Mouse (Mus musculus) embryo, embryonic 11.5 days (tissue): ENCODE measurements around the gene Hnrnpul1.
A peak's percentile ranks its signal among the peaks of the same experiment; 100 is the strongest.
"Not testable (repeated sequence)": the region's sequence is repeated elsewhere in the genome, so short reads cannot be mapped to it uniquely, and the experiment has no call there.

ENCODE experiments used
- DNase-seq: peaks from one replicate; pipeline ENCODE4 v3.0.0-alpha.2; 2012; ENCODE audit warnings: low read depth, low spot score

Hnrnpul1 gene

DNA sequence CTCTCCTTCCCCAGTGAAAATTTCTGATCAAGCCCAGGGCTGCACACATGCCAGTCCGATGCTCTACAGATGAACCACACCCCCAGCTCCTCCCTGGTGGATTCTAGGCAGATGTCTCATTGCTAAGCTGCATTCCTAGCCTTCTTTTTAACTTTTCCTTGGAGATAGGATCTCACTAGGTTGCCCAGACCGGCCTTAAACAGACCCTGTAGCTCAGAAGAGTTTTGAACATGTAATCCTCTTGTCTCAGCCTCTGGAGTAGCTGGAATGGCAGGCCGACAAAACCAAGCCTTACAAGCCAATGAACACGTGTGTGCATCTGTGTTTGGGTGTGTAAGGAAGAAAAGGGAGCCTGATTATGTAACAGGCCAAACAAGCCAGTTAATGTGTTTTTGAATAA is 26.2 kb upstream of the Hnrnpul1 start:
- no peak for DNase-seq

DNA sequence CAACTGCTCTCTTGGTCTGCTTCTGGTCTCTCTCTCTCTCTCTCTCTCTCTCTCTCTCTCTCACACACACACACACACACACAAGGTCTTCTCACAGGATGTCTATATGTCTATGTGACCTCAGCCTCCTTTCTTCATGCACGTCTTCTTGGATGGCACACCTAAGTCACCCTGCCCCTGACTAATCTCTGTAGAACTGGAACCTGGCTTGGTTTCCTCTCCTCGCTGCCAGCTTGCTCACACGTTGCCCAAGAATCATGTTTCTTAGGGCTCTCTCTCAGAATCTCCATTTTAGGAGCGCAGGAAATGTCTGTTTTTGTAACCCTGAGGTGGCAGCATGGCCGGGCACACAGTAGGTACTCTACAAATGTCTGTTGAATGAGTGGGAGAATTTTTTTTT is 25.5 kb upstream of the Hnrnpul1 start:
- no peak for DNase-seq

GRCm38 (mm10) chr7:25768229-25768628 is 13.7 kb upstream of the Hnrnpul1 start:
- no peak for DNase-seq

- no peak for DNase-seq
Observed at GRCm38 (mm10) chr7:25766108-25766507, 11.6 kb upstream of the Hnrnpul1 start.

GRCm38 (mm10) chr7:25764221-25764620 is 9.7 kb upstream of the Hnrnpul1 start:
- DNase-seq: no peak

DNA sequence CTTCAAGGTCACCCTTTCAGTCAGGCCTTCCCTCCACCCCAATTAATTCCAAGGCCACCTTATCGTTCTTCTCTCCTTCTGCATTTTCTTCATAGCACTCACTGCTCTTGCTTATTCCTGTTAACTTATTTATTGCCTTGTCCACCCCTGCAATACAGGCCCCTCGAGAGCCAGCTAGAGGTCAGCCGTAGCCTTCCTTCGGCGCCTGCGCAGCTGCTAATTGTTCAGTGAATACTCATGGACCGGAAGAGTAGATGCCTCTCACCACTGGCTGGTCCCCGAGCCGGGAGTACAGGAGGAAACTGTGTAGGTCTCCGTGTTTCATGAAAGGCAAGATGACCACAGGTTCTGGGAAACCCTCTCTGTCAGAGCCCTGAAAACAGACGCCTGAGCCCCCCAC is 9.1 kb upstream of the Hnrnpul1 start:
- no peak for DNase-seq

GRCm38 (mm10) chr7:25761354-25761753 is 6.8 kb upstream of the Hnrnpul1 start:
- no peak for DNase-seq

GRCm38 (mm10) chr7:25756011-25756410 is 1.5 kb upstream of the Hnrnpul1 start:
- DNase-seq: peak; percentile 82

DNA sequence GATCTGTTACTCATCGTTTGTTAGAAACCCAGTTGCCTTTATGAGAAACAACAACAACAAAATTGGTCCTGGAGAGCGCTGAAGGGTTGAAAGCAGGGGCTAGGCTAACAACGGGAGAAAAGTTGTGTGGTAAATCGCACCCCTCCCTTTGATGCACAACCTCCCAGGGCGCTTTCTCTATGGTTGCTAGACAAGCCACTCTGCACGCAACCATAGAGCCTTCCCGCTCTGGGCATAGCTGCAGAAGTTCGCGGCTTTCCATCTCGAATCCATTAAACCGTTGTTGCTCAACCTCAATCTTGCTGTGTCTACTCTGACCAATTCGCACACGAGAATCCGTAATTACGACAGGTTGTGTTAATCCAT is 894 bp upstream of the Hnrnpul1 start:
- DNase-seq: no peak

- DNase-seq: no peak
Observed at GRCm38 (mm10) chr7:25754439-25754737, 169 bp downstream of the Hnrnpul1 start.

DNA sequence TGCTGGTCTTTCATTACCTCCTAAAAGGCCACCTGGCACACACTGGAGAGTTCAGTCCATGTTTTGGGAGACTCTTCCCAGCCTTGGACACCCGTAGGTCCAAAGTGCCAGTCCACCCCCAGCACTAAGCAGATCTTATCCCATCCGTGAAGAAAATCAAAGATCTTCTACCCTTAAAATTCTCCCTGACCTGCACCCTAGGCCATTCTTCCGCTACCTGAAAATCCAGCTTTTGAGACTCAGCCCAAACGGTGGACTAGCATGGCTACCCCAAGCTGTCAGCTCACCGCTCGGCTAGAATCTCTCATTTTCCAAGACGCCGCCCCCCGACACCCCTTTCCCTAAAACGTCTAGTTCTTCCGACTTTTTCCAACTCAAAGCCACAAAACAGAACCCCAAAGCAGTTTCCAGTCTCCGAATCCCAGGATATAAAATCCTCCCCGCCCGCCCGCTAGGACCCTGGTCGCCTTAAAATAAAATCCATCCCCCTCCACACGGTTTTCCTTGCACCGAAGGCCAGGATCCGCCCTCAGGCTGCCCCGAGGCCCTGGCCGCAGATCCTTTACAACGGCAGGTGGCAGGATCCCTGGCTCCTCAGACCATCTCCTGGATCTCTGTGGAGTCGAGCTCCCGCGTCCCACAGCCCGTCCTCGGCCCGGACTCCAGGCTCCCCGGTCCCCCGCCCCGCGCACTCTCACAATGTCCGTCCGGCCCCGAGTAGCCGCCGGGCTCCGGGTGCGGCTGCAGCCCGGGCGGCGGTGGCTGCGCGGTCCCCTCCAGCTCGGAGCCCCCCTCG is 716 bp downstream of the Hnrnpul1 start:
- no peak for DNase-seq

DNA sequence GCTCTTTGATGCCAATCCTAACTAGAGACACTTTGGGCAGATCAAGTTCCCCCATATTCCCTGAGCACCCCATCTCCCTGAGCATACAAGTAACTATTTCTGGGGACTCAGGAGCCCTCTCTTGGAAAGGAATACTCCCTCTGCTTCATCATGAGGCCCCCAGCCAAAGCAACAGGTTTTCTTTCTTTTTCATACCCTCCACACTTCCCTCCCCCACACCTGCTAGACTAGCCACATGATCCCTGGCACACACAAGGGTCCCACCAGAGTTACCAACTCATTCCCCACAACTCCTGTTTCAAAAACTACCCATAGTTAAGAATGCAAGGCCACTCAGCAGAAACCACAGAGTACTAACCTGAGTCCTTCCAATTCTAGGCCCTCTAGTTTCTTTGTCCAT is 1.5 kb downstream of the Hnrnpul1 start:
- no peak for DNase-seq

DNA sequence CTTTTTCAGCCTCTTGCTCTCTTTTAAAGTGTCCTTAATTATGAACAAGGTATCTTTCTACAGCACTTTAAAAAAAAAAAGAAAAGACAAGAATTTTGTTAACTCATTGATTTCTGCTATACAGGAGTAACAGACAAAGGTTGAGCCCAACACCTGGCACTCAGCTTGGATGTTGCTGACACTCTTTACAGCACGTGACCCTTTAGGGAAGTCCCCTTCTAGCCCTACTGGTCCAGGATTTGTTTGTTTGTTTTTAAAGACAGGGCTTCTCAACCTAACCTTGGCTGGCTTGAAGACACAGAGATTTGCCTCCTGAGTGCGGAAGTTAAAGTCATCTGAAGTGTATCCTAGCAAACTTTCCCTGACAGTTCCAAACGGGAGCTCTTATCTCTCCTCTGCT is 7.7 kb downstream of the Hnrnpul1 start:
- DNase-seq: no peak

DNA sequence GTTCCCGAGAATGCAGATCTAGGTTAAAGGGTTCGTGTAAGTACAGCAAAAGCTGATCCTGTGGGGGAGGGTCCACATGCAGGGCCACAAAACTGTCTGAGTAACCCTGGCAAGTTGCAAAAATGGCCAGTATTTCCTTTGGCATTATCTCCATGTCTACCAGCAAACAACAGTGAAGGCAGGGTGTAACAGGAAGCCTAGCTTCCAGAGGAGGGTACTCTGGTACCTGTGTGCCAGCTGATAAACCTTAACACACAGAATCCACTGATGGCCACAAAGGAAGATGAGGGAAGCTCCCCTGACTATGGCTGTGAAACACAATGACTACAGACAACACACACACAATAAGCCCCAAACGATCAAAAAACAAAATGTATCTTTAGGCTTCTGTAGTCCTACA is 16.3 kb downstream of the Hnrnpul1 start:
- DNase-seq: no peak

- no peak for DNase-seq
Observed at GRCm38 (mm10) chr7:25736920-25737319, 17.6 kb downstream of the Hnrnpul1 start.

DNA sequence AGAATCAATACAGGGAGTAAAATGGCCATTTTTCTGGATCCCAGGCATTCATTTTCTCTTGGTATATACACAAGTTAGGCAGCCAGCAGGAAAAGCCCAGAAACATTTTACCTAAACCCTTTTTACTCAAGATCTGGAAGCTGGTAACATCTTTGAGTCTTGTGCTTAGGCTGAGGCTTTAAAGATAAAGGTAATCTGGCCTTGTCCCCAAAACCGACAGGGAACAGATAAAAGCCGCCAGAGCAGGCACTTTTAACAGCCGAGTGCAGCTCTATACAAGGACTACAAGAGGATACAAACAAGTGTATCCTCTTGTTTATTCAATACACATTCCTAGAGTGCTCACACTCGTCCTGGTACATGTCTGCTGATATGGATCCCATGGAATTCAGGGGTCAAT is 19.6 kb downstream of the Hnrnpul1 start:
- DNase-seq: no peak

DNA sequence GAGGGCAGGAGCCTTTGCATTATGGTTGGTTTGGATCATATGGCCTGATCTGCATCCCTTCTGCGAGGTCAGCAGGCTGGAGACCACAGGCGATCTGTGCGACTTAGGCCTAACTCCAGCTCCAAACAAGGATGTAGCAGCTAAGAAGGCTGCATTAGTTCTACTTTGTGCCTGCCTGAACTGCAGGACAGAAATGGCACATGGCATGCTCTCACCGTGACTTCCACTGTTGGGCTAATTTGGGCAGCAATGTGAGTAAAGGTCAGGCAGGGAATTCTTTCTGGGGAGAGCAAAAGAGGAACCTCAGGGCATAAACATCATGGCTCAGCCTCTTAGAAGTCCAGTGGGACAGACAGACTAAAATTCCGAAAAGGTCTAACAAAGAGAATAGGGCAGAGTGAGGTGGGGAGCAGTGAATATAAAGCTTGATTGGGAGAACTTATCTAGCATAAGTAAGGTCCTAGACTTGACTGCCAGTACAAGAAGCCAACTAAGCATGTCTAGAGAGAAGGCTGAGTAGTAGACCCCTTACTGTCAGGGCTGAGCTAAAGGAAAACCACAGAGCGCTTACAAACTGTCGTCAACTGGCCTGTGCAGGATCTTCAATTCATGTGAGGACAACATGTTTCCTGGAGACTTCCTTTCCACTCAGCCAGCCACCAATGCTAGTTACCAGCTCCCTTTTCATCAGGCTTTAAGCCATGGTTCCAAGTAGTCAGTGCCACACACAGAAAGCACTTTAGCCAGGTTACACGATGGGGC is 23.1 kb downstream of the Hnrnpul1 start:
- DNase-seq: no peak

GRCm38 (mm10) chr7:25729862-25730261 is 24.7 kb downstream of the Hnrnpul1 start:
- no peak for DNase-seq

DNA sequence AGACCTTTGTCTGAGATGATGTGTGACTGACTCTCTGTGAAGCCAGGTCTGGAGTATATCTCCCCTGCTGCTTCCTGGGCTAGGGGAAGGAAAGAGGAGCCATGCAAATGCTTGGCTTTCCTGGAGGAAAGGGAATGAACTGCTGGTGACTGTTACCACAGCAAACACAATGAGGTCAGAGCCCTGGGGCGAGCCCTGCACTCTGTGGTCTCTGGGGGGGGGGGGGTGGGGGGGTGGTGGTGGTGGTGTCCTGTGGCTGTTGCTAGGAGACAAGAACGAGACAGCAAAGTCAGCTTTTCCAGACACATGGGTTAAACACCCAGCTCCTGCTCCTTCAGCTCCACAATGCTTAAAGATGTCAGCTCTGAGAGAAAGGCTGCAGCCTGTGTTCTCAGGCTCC is 25.2 kb downstream of the Hnrnpul1 start:
- no peak for DNase-seq

DNA sequence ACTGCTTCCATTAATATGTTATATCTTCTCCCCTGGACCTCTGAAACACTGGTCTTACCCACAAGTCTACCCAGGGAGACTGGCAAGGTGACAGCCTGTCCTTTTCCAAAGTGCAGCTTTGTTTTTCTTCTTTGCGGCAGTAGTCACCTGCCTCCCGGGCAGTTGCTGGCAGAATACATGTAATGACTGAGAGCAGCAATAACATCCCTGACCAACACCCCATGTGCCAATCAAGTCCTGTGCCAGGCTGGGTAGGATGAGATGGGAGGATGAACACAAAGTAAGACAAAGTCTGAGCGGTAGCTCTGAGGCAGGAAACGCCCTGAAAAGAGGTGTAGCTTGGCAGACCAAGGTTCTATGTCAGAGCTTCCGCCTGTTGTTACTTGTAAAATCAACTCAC is 26.8 kb downstream of the Hnrnpul1 start:
- DNase-seq: no peak

DNA sequence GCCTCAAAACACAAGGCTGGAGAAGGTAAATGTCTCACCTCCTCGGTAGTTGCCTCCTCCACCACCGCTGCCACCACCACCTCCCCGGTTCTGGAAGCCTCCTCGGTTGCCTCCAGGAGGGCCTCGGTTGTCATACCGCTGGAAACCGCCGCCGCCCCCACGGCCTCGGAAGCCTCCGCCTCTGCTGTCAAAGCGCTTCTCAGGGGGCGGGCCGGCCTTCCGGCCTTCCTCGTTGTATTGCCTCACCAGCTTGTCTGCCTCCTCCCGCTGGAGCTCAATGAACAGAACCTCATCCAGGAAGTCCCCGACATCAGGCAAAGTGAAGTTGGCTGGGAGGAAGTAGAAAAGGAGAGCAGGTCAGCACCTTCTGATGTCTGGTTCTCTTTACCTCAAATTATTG is 28.7 kb downstream of the Hnrnpul1 start:
- no peak for DNase-seq

GRCm38 (mm10) chr7:25721776-25722175 is 32.8 kb downstream of the Hnrnpul1 start:
- not testable (repeated sequence) for DNase-seq

DNA sequence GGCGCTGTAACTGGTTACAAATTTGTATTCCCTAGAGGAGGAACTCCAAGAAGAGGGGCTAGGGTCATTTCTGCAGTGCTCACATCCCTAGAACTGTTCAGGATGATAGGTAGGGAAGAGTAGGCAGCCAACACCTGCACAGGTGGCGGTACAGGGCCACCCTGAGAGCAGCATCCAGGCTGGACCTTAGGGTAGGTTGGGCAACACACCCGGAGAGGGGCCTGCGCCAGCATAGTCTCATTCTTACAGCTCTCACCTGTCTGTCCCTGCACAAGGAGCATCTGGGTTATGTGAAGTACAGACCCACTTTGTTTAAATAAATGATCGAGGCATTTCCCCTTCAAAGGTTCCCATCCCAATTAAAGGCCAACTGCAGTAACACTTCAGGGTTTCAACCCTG is 33.8 kb downstream of the Hnrnpul1 start:
- no peak for DNase-seq
